Mouse (Mus musculus) bone marrow, adult 2 months (tissue): ENCODE data around the gene Nox4. TPM values are rescaled to one million over a fixed set of nuclear protein-coding genes. Genes with fewer than 3 reads are reported as not detected.

Experiments
- H3K27ac ChIP-seq: fragments of 200-500 bp; 2 replicates; pipeline ENCODE4 v1.5.1; 2012; ENCODE audit warnings: low read depth, mild to moderate bottlenecking, control low read depth, inconsistent platforms, low read length; ENCODE audit not compliant: control insufficient read depth, poor library complexity, insufficient read depth
- H3K4me1 ChIP-seq: fragments of 200-500 bp; 2 replicates; pipeline ENCODE4 v1.6.1; 2011; ENCODE audit warnings: low read length; ENCODE audit not compliant: control insufficient read depth, insufficient read depth
- H3K4me3 ChIP-seq: fragments of 200-500 bp; replicated peaks from 2 replicates; pipeline ENCODE3; 2011; ENCODE audit warnings: mild to moderate bottlenecking, low read depth, low read length, control low read depth; ENCODE audit not compliant: control insufficient read depth
- CTCF ChIP-seq: fragments of 200-500 bp; IDR thresholded peaks from 2 replicates; pipeline ENCODE4 v1.5.1; 2011; ENCODE audit warnings: low read length, control low read depth; ENCODE audit not compliant: control insufficient read depth, insufficient read depth
- POLR2A ChIP-seq: fragments of 200-500 bp; IDR thresholded peaks from 2 replicates; pipeline ENCODE4 v1.6.1; 2011; ENCODE audit warnings: low read depth, mild to moderate bottlenecking, control low read depth, low read length, borderline replicate concordance; ENCODE audit not compliant: control insufficient read depth
- WGBS: fragments of 180-500 bp; shearing (Covaris S2); methylation state at CpG from one replicate; pipeline ENCODE4 v1.1.7; 2018; 5-methylcytosine and 5-hydroxymethylcytosine counted together
- polyA plus RNA-seq: library from polyadenylated mRNA; stranded (reverse); fragments of >200 nt; gene quantifications from 2 replicates; pipeline ENCODE4 v1.2.4, GENCODE M21; 2011; ENCODE audit warnings: low replicate concordance; ENCODE audit not compliant: missing spikeins, insufficient read depth, insufficient read length

Nox4 gene
- polyA plus RNA-seq, 1 experiment = not detected

DNA sequence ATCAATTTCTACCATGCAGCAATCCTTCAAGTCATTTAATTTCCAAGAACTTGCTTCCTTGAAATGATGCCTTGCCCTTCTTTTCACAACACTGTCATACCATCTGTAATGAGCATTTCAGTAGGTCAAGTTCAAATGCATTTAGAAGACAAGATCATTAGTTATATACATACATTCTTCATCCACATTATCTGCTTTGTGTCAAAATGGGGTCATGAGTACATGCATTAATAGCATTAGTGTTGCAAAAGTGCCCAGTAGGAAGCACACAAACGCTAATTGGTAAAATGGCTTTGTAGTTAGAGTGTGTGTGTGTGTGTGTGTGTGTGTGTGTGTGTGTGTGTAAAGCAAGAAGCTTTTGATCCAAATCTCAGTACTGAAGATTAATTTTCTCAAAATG lies 167.4 kb downstream of the Nox4 start:
- no peak for TF ChIP-seq POLR2A
- no peak for TF ChIP-seq CTCF
- Histone ChIP-seq H3K4me3 (no peak overlapping the region), H3K27ac (no peak overlapping the region), H3K4me1 (no peaks in the 10 kb centered on the region)
- 66% methylated on average over 1 of the region's 1 CpGs for WGBS

Other genes with a start within 250 kb of the Nox4 start
- gene Vmn2r79, start 250.0 kb upstream of the Nox4 start, polyA plus RNA-seq = 0.14 TPM in 1 of 2 replicates, not detected in the other
- gene Tyr, start 247.4 kb downstream of the Nox4 start, polyA plus RNA-seq = not detected in 2 replicates